Mouse (Mus musculus) liver, postnatal 0 days (tissue): ENCODE measurements around the gene Rdh7. TPM values are rescaled to one million over a fixed set of nuclear protein-coding genes. Genes with fewer than 3 reads are reported as not detected.
"Not testable (repeated sequence)": the region's sequence is repeated elsewhere in the genome, so short reads cannot be mapped to it uniquely, and the experiment has no call there.

Experiments used
- ATAC-seq: fragments of 200-750 bp; cut with Nextera tagmentation; 2 replicates; pipeline ENCODE4 v1.8.0; 2017; ENCODE audit warnings: mild to moderate bottlenecking, moderate library complexity
- DNase-seq: peaks from one replicate; pipeline ENCODE4 v3.0.0-alpha.2; 2016
- H3K27ac ChIP-seq: fragments of 300-500 bp; sonication (generic); 2 replicates; pipeline ENCODE4 v1.5.1; 2014; ENCODE audit warnings: antibody characterized with exemption, moderate library complexity, mild to moderate bottlenecking, low read depth
- H3K27me3 ChIP-seq: fragments of 300-500 bp; sonication (generic); 2 replicates; pipeline ENCODE4 v1.6.1; 2014; ENCODE audit warnings: low read length, control low read depth, mixed read lengths; ENCODE audit not compliant: insufficient read depth
- H3K36me3 ChIP-seq: fragments of 300-500 bp; sonication (generic); replicated peaks from 2 replicates; pipeline ENCODE4 v1.6.1; 2014; ENCODE audit warnings: mild to moderate bottlenecking, control low read depth, low read length, moderate library complexity, mixed read lengths; ENCODE audit not compliant: insufficient read depth
- H3K4me1 ChIP-seq: fragments of 300-500 bp; sonication (generic); 2 replicates; pipeline ENCODE4 v1.6.1; 2014; ENCODE audit warnings: antibody characterized with exemption, mild to moderate bottlenecking, control low read depth; ENCODE audit not compliant: insufficient read depth
- H3K4me2 ChIP-seq: fragments of 300-500 bp; sonication (generic); 2 replicates; pipeline ENCODE4 v1.6.1; 2014; ENCODE audit warnings: low read depth, mild to moderate bottlenecking, low read length, moderate library complexity, mixed read lengths
- H3K4me3 ChIP-seq: fragments of 300-500 bp; sonication (generic); 2 replicates; pipeline ENCODE4 v1.5.1; 2014; ENCODE audit warnings: low read depth, low read length
- H3K9ac ChIP-seq: fragments of 300-500 bp; sonication (generic); replicated peaks from 2 replicates; pipeline ENCODE4 v1.6.1; 2014; ENCODE audit warnings: mild to moderate bottlenecking, moderate library complexity
- H3K9me3 ChIP-seq: fragments of 300-500 bp; sonication (generic); 2 replicates; pipeline ENCODE4 v1.6.1; 2016; ENCODE audit warnings: mild to moderate bottlenecking, control low read depth, low read length, mixed read lengths
- CTCF ChIP-seq: sonication (generic); IDR thresholded peaks from 2 replicates; pipeline ENCODE4 v1.5.1; 2016; ENCODE audit warnings: antibody characterized with exemption, low read depth
- EP300 ChIP-seq: IDR thresholded peaks from 2 replicates; pipeline ENCODE4 v1.6.1; 2016; ENCODE audit warnings: antibody characterized with exemption, low read depth, mild to moderate bottlenecking
- WGBS: fragments of 180-500 bp; shearing (Covaris S2); extraction: QIAGEN DNeasy Blood & Tissue Kit; methylation state at CpG from one replicate; pipeline ENCODE4 v1.1.7; 2014; ENCODE audit not compliant: insufficient replicate concordance; 5-methylcytosine and 5-hydroxymethylcytosine counted together
- polyA plus RNA-seq: library from polyadenylated mRNA; unstranded; fragments of >200 nt; fragmentation: Nextera tagmentation; extraction: Ambion mirVana; gene quantifications from 2 replicates; pipeline ENCODE4 v1.2.1, GENCODE M21; 2015

Gene Rdh7
- polyA plus RNA-seq, 1 experiment from 2014 or later = 356 TPM

DNA sequence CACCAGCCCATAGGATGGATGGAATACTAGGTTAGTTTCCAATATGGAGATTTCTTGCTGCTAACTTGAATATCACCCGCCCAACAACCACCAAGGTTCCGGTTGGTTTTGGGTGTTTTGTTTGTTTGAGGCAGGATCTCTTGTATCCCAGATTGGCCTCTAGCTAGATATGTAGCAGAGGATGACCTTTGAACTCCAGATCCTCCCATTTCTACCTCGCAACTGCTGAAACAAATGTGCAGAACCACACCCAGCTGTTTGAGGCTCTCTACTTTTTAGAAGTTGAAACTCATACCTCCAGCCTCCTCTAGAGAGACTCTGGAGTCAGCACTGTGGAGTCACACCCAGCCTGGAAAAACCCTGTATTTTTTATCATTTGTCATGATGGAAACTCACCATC, 8.9 kb upstream of the Rdh7 start:
- no peaks in the 10 kb centered on the region for H3K9me3 ChIP-seq
- no peak for DNase-seq
- 61% methylated on average over 3 of the region's 3 CpGs for WGBS
- no peak overlapping the region for H3K4me3 ChIP-seq
- no peak overlapping the region for H3K4me2 ChIP-seq
- H3K4me1 ChIP-seq = peaks cover 3% of the 10 kb centered on the region; the same call in 1 of the 2 replicates
- no peak for ATAC-seq
- H3K36me3 ChIP-seq = no peaks in the 10 kb centered on the region
- no peaks in the 10 kb centered on the region for H3K27me3 ChIP-seq
- no peak overlapping the region for H3K27ac ChIP-seq
- TF ChIP-seq EP300 (no peak), CTCF (no peak)
- no peak overlapping the region for H3K9ac ChIP-seq

DNA sequence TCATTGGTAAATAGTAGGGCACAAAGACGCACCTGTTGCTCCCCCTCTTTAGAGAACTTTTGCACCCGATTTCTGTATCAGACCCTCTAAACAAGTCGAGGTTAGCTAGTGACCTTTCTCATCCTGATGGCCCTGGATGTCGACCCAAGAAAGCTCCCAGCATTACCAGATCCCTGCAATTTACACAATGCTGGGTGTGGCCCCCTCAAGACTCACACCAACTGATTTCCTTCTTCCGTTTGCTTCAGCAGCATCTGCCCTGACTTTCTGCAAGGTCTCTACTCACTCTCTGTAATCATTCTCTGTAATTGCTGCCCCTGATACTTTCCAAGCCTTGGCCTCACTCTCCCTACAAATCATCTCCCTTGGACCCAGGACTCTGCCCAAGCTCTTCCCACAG, 8.1 kb upstream of the Rdh7 start:
- 48% methylated on average over 5 of the region's 5 CpGs for WGBS
- Histone ChIP-seq H3K27me3 (no peaks in the 10 kb centered on the region), H3K4me2 (no peak overlapping the region), H3K36me3 (no peaks in the 10 kb centered on the region), H3K4me3 (no peak overlapping the region), H3K9me3 (no peaks in the 10 kb centered on the region), H3K9ac (no peak overlapping the region), H3K27ac (no peak overlapping the region), H3K4me1 (peaks cover 3% of the 10 kb centered on the region; the same call in 1 of the 2 replicates)
- DNase-seq (no peak), ATAC-seq (no peak)
- no peak for TF ChIP-seq CTCF

DNA sequence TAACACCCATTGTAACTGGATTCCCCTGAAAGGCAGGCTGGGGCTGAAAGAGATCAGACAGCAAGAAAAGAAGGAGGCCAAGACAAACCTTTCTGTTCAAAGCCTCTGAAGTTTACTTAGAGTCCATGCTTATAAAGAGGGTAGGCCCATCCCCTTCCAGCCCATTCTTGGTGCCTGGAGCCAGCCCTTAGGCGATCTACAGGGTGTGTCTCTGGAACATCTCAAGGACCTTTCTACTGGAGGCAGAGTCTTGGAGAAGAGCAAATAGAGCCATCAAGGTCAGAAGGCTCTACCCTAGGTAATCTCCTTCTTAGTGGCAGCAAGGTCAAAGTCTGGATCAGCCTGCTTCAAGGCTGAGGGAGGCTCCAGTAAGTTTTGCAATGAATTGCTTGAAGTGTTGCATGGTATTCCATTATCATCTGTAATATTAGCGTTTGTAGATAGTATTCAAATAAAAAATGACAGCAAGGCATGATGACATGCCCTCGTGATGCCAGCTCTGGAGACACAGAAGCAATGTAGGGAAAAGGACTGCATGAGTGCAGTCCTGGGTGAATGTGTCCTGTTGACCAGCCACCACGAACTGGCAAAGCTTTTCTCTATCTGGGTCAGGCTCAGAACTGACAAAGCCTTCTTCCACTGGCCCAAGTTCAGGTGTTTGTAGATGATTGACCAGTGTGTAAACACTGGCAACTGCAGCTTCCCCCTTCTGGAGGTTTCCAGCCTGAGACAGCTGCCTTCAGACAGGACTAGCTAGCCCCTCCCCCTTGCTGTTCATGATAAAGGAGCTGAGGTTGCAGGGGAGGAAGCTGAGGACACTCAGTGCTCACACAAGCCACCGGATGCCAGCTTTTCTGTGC, 4.8 kb upstream of the Rdh7 start:
- H3K4me1 ChIP-seq = peaks cover 11% of the 10 kb centered on the region
- H3K27me3 ChIP-seq, H3K9ac ChIP-seq, H3K36me3 ChIP-seq, H3K4me3 ChIP-seq, H3K9me3 ChIP-seq, H3K4me2 ChIP-seq: not testable (repeated sequence)
- peak overlapping the region; percentile 70 for H3K27ac ChIP-seq
- peak; percentile 76 for ATAC-seq
- WGBS = 36% methylated on average over 5 of the region's 5 CpGs
- DNase-seq = peak; percentile 60

DNA sequence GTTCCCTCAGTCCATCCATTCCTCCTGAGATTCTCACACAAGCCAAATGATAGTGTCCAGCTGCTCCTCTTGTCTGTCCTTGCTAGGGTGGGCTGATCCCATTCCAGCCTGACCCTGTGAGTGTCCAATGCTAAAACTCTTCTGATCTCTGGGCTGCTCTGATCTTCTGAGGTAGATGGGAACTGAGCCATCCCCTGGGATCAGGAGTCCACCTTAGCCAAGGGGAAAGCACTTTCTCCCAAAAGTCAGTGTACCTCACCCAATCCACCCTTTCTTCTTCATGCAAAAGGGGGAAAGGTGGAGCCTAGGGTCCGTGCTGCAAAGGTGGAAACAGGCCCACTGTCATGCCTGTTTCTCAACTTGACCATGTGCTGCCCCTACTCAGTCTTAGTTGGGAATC, 2.9 kb upstream of the Rdh7 start:
- no peaks in the 10 kb centered on the region for H3K27me3 ChIP-seq
- peaks cover 11% of the 10 kb centered on the region for H3K4me1 ChIP-seq
- H3K36me3 ChIP-seq = no peaks in the 10 kb centered on the region
- H3K9me3 ChIP-seq = no peaks in the 10 kb centered on the region
- WGBS = 56% methylated on average over 1 of the region's 1 CpGs
- H3K4me2 ChIP-seq = no peak overlapping the region
- no peak overlapping the region for H3K9ac ChIP-seq
- DNase-seq (no peak), ATAC-seq (no peak)
- TF ChIP-seq EP300 (no peak), CTCF (no peak)
- H3K27ac ChIP-seq = no peak overlapping the region
- no peak overlapping the region for H3K4me3 ChIP-seq

DNA sequence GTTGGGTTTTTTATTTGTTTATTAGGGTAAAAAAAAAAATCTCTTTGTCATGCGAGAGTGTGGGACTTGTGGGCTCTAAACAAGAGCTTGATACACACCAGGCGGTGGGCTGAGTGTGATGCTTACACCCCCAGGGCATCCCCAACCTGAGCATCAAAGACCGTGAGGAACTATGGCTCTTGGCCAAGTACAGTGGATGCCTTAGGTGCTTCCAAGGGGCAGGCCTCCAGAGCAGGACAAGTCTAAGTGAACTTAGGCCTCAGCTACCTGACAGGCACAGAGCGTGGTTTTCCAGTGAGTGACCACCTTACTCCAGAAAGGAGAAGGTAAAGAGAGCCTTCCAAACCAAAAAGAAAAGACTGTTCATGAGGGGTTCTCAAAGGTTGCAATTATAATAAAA, 1.6 kb downstream of the Rdh7 start:
- peak overlapping the region; percentile 91 for H3K27ac ChIP-seq
- 67% methylated on average over 4 of the region's 4 CpGs for WGBS
- TF ChIP-seq EP300 (no peak), CTCF (no peak)

DNA sequence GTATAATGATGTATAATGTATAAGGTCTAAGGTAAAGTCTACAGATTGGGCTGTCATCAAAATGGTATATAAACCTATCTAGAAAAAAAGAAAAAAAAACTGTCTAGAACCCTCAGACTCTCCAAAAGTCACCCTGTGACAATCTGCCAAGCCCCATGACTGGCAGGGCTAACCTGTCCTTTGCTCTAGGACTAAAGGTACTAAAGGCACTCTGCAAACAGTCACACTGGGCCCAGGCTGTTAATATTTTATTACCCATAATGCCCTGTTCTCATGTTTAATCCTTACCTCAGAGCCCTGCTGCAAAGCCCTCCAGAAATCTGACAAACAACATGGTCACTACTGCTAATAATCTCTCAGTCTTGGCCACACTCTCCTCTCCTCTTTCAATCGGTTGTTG, 2.1 kb downstream of the Rdh7 start:
- H3K4me1 ChIP-seq = peaks cover 10% of the 10 kb centered on the region
- H3K9ac ChIP-seq = no peak overlapping the region
- peak overlapping the region; percentile 59 for H3K4me2 ChIP-seq
- ATAC-seq (peak; percentile 61), DNase-seq (peak; percentile 27)
- WGBS = 71% methylated on average over 1 of the region's 1 CpGs
- peak overlapping the region; percentile 91 for H3K27ac ChIP-seq
- H3K27me3 ChIP-seq = no peaks in the 10 kb centered on the region
- no peaks in the 10 kb centered on the region for H3K36me3 ChIP-seq
- H3K4me3 ChIP-seq = peak overlapping the region; percentile 22; the same call in 1 of the 2 replicates
- H3K9me3 ChIP-seq = no peaks in the 10 kb centered on the region
- TF ChIP-seq CTCF = no peak
- TF ChIP-seq EP300 = 0 out of 2 replicates have a peak, but pooled peaks have one; percentile 21

More for the DNA sequence above, 1.6 kb downstream of the Rdh7 start:
- Histone ChIP-seq H3K9me3 (no peaks in the 10 kb centered on the region), H3K9ac (peak overlapping the region; percentile 58), H3K4me1 (peaks cover 9% of the 10 kb centered on the region), H3K36me3 (no peaks in the 10 kb centered on the region), H3K27me3 (no peaks in the 10 kb centered on the region), H3K4me2 (peak overlapping the region; percentile 59), H3K4me3 (peak overlapping the region; percentile 22; the same call in 1 of the 2 replicates)
- DNase-seq = no peak
- no peak for ATAC-seq
